Mouse (Mus musculus) embryonic fibroblast, embryonic 13.5 days (primary cell): ENCODE results near the gene Tspan14.

Experiments used
- CTCF ChIP-seq: IDR thresholded peaks from 2 replicates; pipeline ENCODE4 v1.5.1; 2011; ENCODE audit warnings: mild to moderate bottlenecking, control low read depth, low read length, moderate library complexity, borderline replicate concordance; ENCODE audit not compliant: insufficient read depth
- POLR2A ChIP-seq: IDR thresholded peaks from 2 replicates; pipeline ENCODE4 v1.6.1; 2011; ENCODE audit warnings: low read depth, mild to moderate bottlenecking, control low read depth, low read length, moderate library complexity

DNA sequence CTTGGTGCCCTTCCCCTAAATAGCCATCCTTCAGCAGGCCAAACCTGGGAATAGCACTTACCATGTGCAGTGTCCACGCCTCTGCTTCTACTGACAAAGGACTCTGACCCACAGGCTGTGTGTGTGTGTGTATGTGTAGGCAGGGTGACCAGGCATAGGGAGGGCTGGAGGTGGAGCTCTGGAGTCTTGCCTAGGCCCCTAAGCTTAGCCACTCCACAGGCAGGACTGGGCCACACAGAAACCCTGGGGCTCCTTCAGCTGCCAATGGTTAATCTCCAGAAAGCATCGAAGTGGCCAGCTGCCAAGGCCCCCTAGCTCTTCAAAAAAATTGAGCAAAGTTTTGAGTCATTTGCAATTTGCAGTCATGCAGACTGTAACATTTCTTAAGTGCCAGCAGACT is 41.5 kb upstream of the Tspan14 start:
- TF ChIP-seq POLR2A (no peak), CTCF (no peak)
